Mouse (Mus musculus) liver, postnatal 0 days (tissue): Measurements from ENCODE around the gene Grm4. TPM values are rescaled to one million over a fixed set of nuclear protein-coding genes. Genes with fewer than 3 reads are reported as not detected.

Experiments
- ATAC-seq: fragments of 200-750 bp; cut with Nextera tagmentation; 2 replicates; pipeline ENCODE4 v1.8.0; 2017; ENCODE audit warnings: mild to moderate bottlenecking, moderate library complexity
- DNase-seq: peaks from one replicate; pipeline ENCODE4 v3.0.0-alpha.2; 2016
- H3K27ac ChIP-seq: fragments of 300-500 bp; sonication (generic); 2 replicates; pipeline ENCODE4 v1.5.1; 2014; ENCODE audit warnings: antibody characterized with exemption, moderate library complexity, mild to moderate bottlenecking, low read depth
- H3K27me3 ChIP-seq: fragments of 300-500 bp; sonication (generic); 2 replicates; pipeline ENCODE4 v1.6.1; 2014; ENCODE audit warnings: low read length, control low read depth, mixed read lengths; ENCODE audit not compliant: insufficient read depth
- H3K36me3 ChIP-seq: fragments of 300-500 bp; sonication (generic); replicated peaks from 2 replicates; pipeline ENCODE4 v1.6.1; 2014; ENCODE audit warnings: mild to moderate bottlenecking, control low read depth, low read length, moderate library complexity, mixed read lengths; ENCODE audit not compliant: insufficient read depth
- H3K4me1 ChIP-seq: fragments of 300-500 bp; sonication (generic); 2 replicates; pipeline ENCODE4 v1.6.1; 2014; ENCODE audit warnings: antibody characterized with exemption, mild to moderate bottlenecking, control low read depth; ENCODE audit not compliant: insufficient read depth
- H3K4me2 ChIP-seq: fragments of 300-500 bp; sonication (generic); 2 replicates; pipeline ENCODE4 v1.6.1; 2014; ENCODE audit warnings: low read depth, mild to moderate bottlenecking, low read length, moderate library complexity, mixed read lengths
- H3K4me3 ChIP-seq: fragments of 300-500 bp; sonication (generic); 2 replicates; pipeline ENCODE4 v1.5.1; 2014; ENCODE audit warnings: low read depth, low read length
- H3K9ac ChIP-seq: fragments of 300-500 bp; sonication (generic); replicated peaks from 2 replicates; pipeline ENCODE4 v1.6.1; 2014; ENCODE audit warnings: mild to moderate bottlenecking, moderate library complexity
- H3K9me3 ChIP-seq: fragments of 300-500 bp; sonication (generic); 2 replicates; pipeline ENCODE4 v1.6.1; 2016; ENCODE audit warnings: mild to moderate bottlenecking, control low read depth, low read length, mixed read lengths
- CTCF ChIP-seq: sonication (generic); IDR thresholded peaks from 2 replicates; pipeline ENCODE4 v1.5.1; 2016; ENCODE audit warnings: antibody characterized with exemption, low read depth
- EP300 ChIP-seq: IDR thresholded peaks from 2 replicates; pipeline ENCODE4 v1.6.1; 2016; ENCODE audit warnings: antibody characterized with exemption, low read depth, mild to moderate bottlenecking
- WGBS: fragments of 180-500 bp; shearing (Covaris S2); extraction: QIAGEN DNeasy Blood & Tissue Kit; methylation state at CpG from one replicate; pipeline ENCODE4 v1.1.7; 2014; ENCODE audit not compliant: insufficient replicate concordance; 5-methylcytosine and 5-hydroxymethylcytosine counted together
- polyA plus RNA-seq: library from polyadenylated mRNA; unstranded; fragments of >200 nt; fragmentation: Nextera tagmentation; extraction: Ambion mirVana; gene quantifications from 2 replicates; pipeline ENCODE4 v1.2.1, GENCODE M21; 2015

Grm4 gene
- polyA plus RNA-seq, 1 experiment from 2014 or later, result not detected

DNA sequence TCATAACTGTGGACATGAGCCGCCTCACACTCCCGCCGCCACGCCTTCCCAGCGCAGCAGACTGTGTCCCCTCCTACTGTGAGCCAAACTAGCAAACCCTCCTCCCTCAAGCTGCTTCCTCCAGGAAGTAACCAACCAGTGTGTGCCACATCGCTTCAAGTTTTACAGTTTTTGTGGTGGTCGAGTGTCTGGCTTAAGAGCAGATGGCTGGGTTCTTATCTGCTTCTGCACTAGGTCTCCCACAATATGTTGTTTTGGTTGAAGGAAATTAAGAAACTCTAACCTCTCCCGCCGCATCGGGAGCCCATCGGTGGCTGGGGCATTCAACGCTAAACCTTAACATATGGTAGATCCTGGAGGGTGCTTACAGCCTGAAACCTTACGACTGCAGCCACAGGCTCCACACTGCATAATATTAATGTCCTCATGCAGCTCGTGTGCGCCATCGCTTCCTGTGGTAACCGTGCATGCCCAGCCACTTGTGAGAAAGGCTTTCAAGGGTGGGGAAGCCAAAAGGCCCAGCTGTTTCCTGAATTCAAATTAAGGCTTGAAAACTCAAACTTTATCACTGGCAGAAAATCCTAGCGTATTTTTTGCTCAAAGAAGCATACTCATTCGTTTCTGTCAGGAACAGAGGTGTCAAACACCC lies 115.7 kb downstream of the Grm4 start:
- Histone ChIP-seq H3K4me1 (peaks cover 5% of the 10 kb centered on the region; the same call in 1 of the 2 replicates), H3K27me3 (no peaks in the 10 kb centered on the region), H3K4me2 (no peak overlapping the region), H3K9me3 (no peaks in the 10 kb centered on the region), H3K27ac (no peak overlapping the region), H3K36me3 (no peaks in the 10 kb centered on the region), H3K9ac (no peak overlapping the region), H3K4me3 (no peak overlapping the region)
- no peak for ATAC-seq
- DNase-seq, result no peak
- TF ChIP-seq CTCF, result no peak
- no peak for TF ChIP-seq EP300
- 45% methylated on average over 19 of the region's 19 CpGs for WGBS

- H3K27me3 ChIP-seq, result no peaks in the 10 kb centered on the region
- WGBS, result 34% methylated on average over 13 of the region's 13 CpGs
- no peaks in the 10 kb centered on the region for H3K36me3 ChIP-seq
- H3K4me3 ChIP-seq, result no peak overlapping the region
- peaks cover 5% of the 10 kb centered on the region; the same call in 1 of the 2 replicates for H3K4me1 ChIP-seq
- TF ChIP-seq EP300 (no peak), CTCF (no peak)
- no peaks in the 10 kb centered on the region for H3K9me3 ChIP-seq
- no peak overlapping the region for H3K4me2 ChIP-seq
- no peak overlapping the region for H3K27ac ChIP-seq
- H3K9ac ChIP-seq, result no peak overlapping the region
- ATAC-seq, result peak; percentile 66
- peak; percentile 65 for DNase-seq
These were observed 120.0 kb downstream of the Grm4 start for GRCm38 (mm10) chr17:27401200-27401599.

- ATAC-seq (no peak), DNase-seq (no peak)
- Histone ChIP-seq H3K4me2 (no peak overlapping the region), H3K9ac (no peak overlapping the region), H3K36me3 (no peaks in the 10 kb centered on the region), H3K27me3 (no peaks in the 10 kb centered on the region), H3K4me1 (no peaks in the 10 kb centered on the region), H3K9me3 (no peaks in the 10 kb centered on the region), H3K27ac (no peak overlapping the region), H3K4me3 (no peak overlapping the region)
- no peak for TF ChIP-seq CTCF
- TF ChIP-seq EP300, result no peak
- 79% methylated on average over 5 of the region's 5 CpGs for WGBS
These were observed 127.3 kb downstream of the Grm4 start for GRCm38 (mm10) chr17:27393931-27394330.

GRCm38 (mm10) chr17:27393432-27393831 lies 127.8 kb downstream of the Grm4 start:
- Histone ChIP-seq H3K4me1 (no peaks in the 10 kb centered on the region), H3K9me3 (peaks cover under 1% of the 10 kb centered on the region; the same call in 1 of the 2 replicates), H3K4me3 (no peak overlapping the region), H3K27ac (no peak overlapping the region), H3K9ac (no peak overlapping the region), H3K4me2 (no peak overlapping the region), H3K27me3 (no peaks in the 10 kb centered on the region), H3K36me3 (no peaks in the 10 kb centered on the region)
- DNase-seq (no peak), ATAC-seq (no peak)
- 79% methylated on average over 4 of the region's 4 CpGs for WGBS
- TF ChIP-seq EP300 (no peak), CTCF (peak; percentile 26)

DNA sequence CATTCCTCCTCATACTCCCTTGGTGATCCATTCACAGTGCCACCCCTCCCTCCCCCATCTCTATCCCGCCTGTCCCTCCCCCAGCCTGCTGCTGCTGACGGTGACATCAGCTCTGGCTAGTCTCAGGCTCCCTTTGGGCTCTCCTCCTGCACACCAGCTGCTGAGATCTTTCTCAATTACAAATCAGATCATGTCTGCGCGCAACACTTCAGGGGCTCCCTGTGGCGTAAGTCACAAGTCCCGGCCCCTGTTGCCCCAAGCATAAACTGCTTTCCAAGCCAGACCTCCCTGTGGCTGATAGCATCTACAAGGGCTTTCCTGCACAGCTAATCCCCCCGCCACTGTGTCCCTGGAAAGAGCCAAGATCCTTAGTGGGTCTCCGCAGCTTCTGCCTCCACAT lies 128.3 kb downstream of the Grm4 start:
- no peak overlapping the region for H3K9ac ChIP-seq
- ATAC-seq, result no peak
- H3K4me3 ChIP-seq, result no peak overlapping the region
- H3K9me3 ChIP-seq, result peaks cover 5% of the 10 kb centered on the region; the same call in 1 of the 2 replicates
- 60% methylated on average over 8 of the region's 8 CpGs for WGBS
- DNase-seq, result no peak
- TF ChIP-seq CTCF (no peak), EP300 (no peak)
- 0 out of 2 replicates have a peak, but pooled peaks cover 1% of the 10 kb centered on the region for H3K4me1 ChIP-seq
- H3K27me3 ChIP-seq, result no peaks in the 10 kb centered on the region
- no peak overlapping the region for H3K27ac ChIP-seq
- no peak overlapping the region for H3K4me2 ChIP-seq
- no peaks in the 10 kb centered on the region for H3K36me3 ChIP-seq

DNA sequence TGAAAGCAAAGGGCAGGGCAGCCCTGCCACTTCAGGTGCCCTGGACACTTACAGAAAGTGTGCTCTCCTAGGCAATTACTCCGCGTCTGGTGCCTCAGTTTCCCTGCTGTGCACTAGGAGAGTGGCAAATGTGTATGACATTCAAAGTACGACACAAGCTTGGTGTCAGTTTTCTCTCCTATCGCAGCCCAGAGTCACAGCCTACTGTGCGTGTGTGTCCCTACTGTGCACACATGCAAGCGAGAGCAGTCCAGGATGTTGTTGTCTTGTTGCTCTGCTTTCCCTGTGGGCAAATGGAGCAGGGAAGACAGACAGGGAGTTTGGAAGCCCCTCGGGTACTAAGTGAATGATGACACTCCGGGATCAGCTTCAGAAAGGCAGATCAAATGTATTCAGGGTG lies 131.2 kb downstream of the Grm4 start:
- Histone ChIP-seq H3K4me1 (peaks cover 6% of the 10 kb centered on the region; the same call in 1 of the 2 replicates), H3K27ac (no peak overlapping the region), H3K27me3 (no peaks in the 10 kb centered on the region), H3K9me3 (peaks cover 5% of the 10 kb centered on the region; the same call in 1 of the 2 replicates), H3K36me3 (no peaks in the 10 kb centered on the region), H3K4me3 (no peak overlapping the region), H3K4me2 (no peak overlapping the region), H3K9ac (no peak overlapping the region)
- WGBS, result 75% methylated on average over 8 of the region's 8 CpGs
- DNase-seq (no peak), ATAC-seq (no peak)
- TF ChIP-seq CTCF (no peak), EP300 (no peak)
